Mouse (Mus musculus) stomach, embryonic 14.5 days (tissue): ENCODE measurements around the gene Swsap1. TPM values are rescaled to one million over a fixed set of nuclear protein-coding genes. Genes with fewer than 3 reads are reported as not detected.

Source experiments
- ATAC-seq: fragments of 200-750 bp; cut with Nextera tagmentation; 2 replicates; pipeline ENCODE4 v1.8.0; 2017; ENCODE audit warnings: low read depth, moderate TSS enrichment; ENCODE audit not compliant: insufficient number of reproducible peaks, insufficient read depth, low FRiP score
- H3K27ac ChIP-seq: fragments of 300-500 bp; sonication (generic); 2 replicates; pipeline ENCODE4 v1.5.1; 2014; ENCODE audit warnings: mild to moderate bottlenecking, low read length, moderate library complexity, mixed read lengths
- H3K27me3 ChIP-seq: fragments of 300-500 bp; sonication (generic); 2 replicates; pipeline ENCODE4 v1.6.1; 2014; ENCODE audit warnings: low read length, control low read depth, mixed read lengths; ENCODE audit not compliant: control insufficient read depth, insufficient read depth
- H3K36me3 ChIP-seq: fragments of 300-500 bp; sonication (generic); 2 replicates; pipeline ENCODE4 v1.6.1; 2014; ENCODE audit warnings: mild to moderate bottlenecking, control low read depth, low read length, moderate library complexity, mixed read lengths; ENCODE audit not compliant: control insufficient read depth, insufficient read depth
- H3K4me1 ChIP-seq: fragments of 300-500 bp; sonication (generic); 2 replicates; pipeline ENCODE4 v1.6.1; 2014; ENCODE audit warnings: low read length, control low read depth, mixed read lengths; ENCODE audit not compliant: control insufficient read depth, insufficient read depth
- H3K4me2 ChIP-seq: fragments of 300-500 bp; sonication (generic); replicated peaks from 2 replicates; pipeline ENCODE4 v1.6.1; 2014; ENCODE audit warnings: low read depth, low read length, control low read depth
- H3K4me3 ChIP-seq: fragments of 300-500 bp; sonication (generic); 2 replicates; pipeline ENCODE4 v1.5.1; 2014; ENCODE audit warnings: low read depth, low read length, control low read depth
- H3K9ac ChIP-seq: fragments of 300-500 bp; sonication (generic); replicated peaks from 2 replicates; pipeline ENCODE4 v1.6.1; 2014; ENCODE audit warnings: low read depth, mild to moderate bottlenecking, control low read depth, low read length, moderate library complexity, mixed read lengths
- H3K9me3 ChIP-seq: fragments of 300-500 bp; sonication (generic); 2 replicates; pipeline ENCODE4 v1.6.1; 2016; ENCODE audit warnings: low read depth, low read length, control low read depth; ENCODE audit not compliant: control insufficient read depth
- WGBS: fragments of 180-500 bp; shearing (Covaris S2); extraction: QIAGEN DNeasy Blood & Tissue Kit; methylation state at CpG from one replicate; pipeline ENCODE4 v1.1.7; 2014; 5-methylcytosine and 5-hydroxymethylcytosine counted together
- polyA plus RNA-seq: library from polyadenylated mRNA; unstranded; fragments of >200 nt; fragmentation: Nextera tagmentation; extraction: Ambion mirVana; gene quantifications from 2 replicates; pipeline ENCODE4 v1.2.1, GENCODE M21; 2014

Gene Swsap1
- polyA plus RNA-seq, 1 experiment from 2014 or later, result 8.9 TPM

DNA sequence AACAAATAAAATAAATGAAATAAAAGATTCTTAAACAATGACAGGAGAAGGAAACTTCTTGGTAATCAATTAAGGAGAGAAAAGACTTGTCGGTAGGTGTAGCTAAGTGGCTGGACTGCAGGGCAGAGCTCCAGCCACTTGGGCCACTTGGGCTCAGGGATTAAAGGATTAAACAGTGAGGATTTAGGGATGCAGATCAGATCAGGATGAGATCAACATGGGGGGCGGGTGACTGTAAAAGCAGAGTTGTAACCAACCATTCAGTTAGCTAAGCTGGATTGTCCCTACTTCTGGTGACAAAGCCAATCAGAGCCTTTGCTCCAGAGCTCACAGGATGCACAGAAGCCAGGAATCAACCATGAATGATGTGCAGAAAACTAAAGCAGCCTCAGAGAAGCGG, 28.4 kb downstream of the Swsap1 start:
- Histone ChIP-seq H3K27ac (no peak overlapping the region), H3K4me2 (no peak overlapping the region), H3K9ac (no peak overlapping the region), H3K27me3 (peaks cover 18% of the 10 kb centered on the region), H3K9me3 (no peaks in the 10 kb centered on the region), H3K4me3 (no peak overlapping the region), H3K36me3 (no peaks in the 10 kb centered on the region), H3K4me1 (0 out of 2 replicates have a peak, but pooled peaks cover 4% of the 10 kb centered on the region)
- 29% methylated on average over 3 of the region's 3 CpGs for WGBS
- no peak for ATAC-seq

DNA sequence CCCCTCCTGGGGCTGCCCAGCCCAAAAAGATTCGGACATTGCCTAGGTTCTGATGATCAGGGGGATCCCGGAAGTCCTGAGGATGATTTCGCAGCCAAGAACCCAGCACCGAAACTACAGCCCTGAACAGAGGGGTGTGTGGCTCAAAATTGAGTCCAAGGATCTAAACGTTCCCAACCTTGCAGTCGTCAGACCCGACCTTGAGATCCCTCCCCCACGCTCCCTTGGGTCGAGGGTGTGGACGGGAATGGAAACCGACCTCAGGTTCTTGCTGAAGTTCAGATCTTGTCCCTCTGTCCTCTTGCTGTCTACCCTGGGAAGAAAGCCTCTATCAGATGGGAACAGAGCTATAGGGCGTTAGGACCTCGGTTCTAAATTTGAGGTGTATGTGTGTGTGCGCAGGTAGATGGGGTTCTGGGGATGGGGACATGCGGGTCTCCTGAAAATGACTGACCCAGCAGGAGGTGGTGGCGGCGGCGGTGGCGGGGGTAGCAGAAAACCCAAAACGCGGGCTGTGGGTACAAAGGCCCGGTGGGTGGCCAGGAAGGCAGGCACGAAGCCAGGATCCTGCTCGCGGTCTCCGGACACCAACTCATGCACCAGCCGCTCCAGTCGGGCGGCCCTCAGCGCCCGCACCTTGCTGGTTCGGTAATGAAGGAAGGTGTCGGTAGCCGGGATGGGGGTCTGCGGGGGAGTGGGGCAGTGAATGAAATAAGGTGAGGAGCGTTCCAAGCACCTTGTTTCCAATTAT, 32.2 kb downstream of the Swsap1 start:
- WGBS, result 8% methylated on average over 36 of the region's 36 CpGs
- H3K4me3 ChIP-seq, result peak overlapping the region; percentile 45
- H3K4me2 ChIP-seq, result peak overlapping the region; percentile 72
- no peak for ATAC-seq
- H3K9me3 ChIP-seq, result no peaks in the 10 kb centered on the region
- peaks cover 12% of the 10 kb centered on the region; the same call in 1 of the 2 replicates for H3K4me1 ChIP-seq
- H3K27ac ChIP-seq, result no peak overlapping the region
- no peaks in the 10 kb centered on the region for H3K36me3 ChIP-seq
- no peak overlapping the region for H3K9ac ChIP-seq
- peaks cover 44% of the 10 kb centered on the region for H3K27me3 ChIP-seq

GRCm38 (mm10) chr9:21988421-21989101, 33.0 kb downstream of the Swsap1 start:
- Histone ChIP-seq H3K36me3 (no peaks in the 10 kb centered on the region), H3K9ac (peak overlapping the region; percentile 14; the same call in 1 of the 2 replicates), H3K27ac (no peak overlapping the region), H3K4me2 (peak overlapping the region; percentile 72), H3K27me3 (peaks cover 44% of the 10 kb centered on the region), H3K9me3 (no peaks in the 10 kb centered on the region), H3K4me3 (peak overlapping the region; percentile 45), H3K4me1 (peaks cover 12% of the 10 kb centered on the region; the same call in 1 of the 2 replicates)
- WGBS, result under 1% methylated on average over 32 of the region's 32 CpGs
- ATAC-seq, result peak; percentile 54

GRCm38 (mm10) chr9:21989230-21990110, 33.9 kb downstream of the Swsap1 start, which contains the start of gene Rgl3:
Gene Rgl3, minus strand, starts transcription at chr9:21989446.
- WGBS, result 1% methylated on average over 42 of the region's 42 CpGs
- H3K27me3 ChIP-seq, result peaks cover 44% of the 10 kb centered on the region

GRCm38 (mm10) chr9:21992227-21992626, 36.7 kb downstream of the Swsap1 start:
- no peak for ATAC-seq
- H3K9me3 ChIP-seq, result no peaks in the 10 kb centered on the region
- no peaks in the 10 kb centered on the region for H3K36me3 ChIP-seq
- H3K4me3 ChIP-seq, result no peak overlapping the region
- H3K4me2 ChIP-seq, result no peak overlapping the region
- H3K4me1 ChIP-seq, result peaks cover 12% of the 10 kb centered on the region; the same call in 1 of the 2 replicates
- peaks cover 42% of the 10 kb centered on the region for H3K27me3 ChIP-seq
- WGBS, result 68% methylated on average over 4 of the region's 4 CpGs
- no peak overlapping the region for H3K9ac ChIP-seq
- no peak overlapping the region for H3K27ac ChIP-seq

More at GRCm38 (mm10) chr9:21989230-21990110, 33.9 kb downstream of the Swsap1 start, which contains the start of gene Rgl3:
- Histone ChIP-seq H3K27ac (no peak within 1 kb of the TSS), H3K4me1 (peaks cover 12% of the 10 kb centered on the region; the same call in 1 of the 2 replicates), H3K36me3 (no peaks in the 10 kb centered on the region), H3K9me3 (no peaks in the 10 kb centered on the region), H3K9ac (peak within 1 kb of the TSS; percentile 14; the same call in 1 of the 2 replicates), H3K4me3 (peak within 1 kb of the TSS; percentile 45), H3K4me2 (peak within 1 kb of the TSS; percentile 72)
- ATAC-seq, result peak; percentile 29; the same call in 1 of the 2 replicates

GRCm38 (mm10) chr9:21996178-21996867, 40.8 kb downstream of the Swsap1 start:
- no peaks in the 10 kb centered on the region for H3K9me3 ChIP-seq
- no peaks in the 10 kb centered on the region for H3K36me3 ChIP-seq
- H3K4me2 ChIP-seq, result no peak overlapping the region
- H3K9ac ChIP-seq, result no peak overlapping the region
- no peaks in the 10 kb centered on the region for H3K4me1 ChIP-seq
- no peak for ATAC-seq
- 85% methylated on average over 3 of the region's 3 CpGs for WGBS
- no peak overlapping the region for H3K4me3 ChIP-seq
- H3K27ac ChIP-seq, result no peak overlapping the region
- peaks cover 8% of the 10 kb centered on the region for H3K27me3 ChIP-seq

GRCm38 (mm10) chr9:22000296-22000695, 44.7 kb downstream of the Swsap1 start:
- 88% methylated on average over 6 of the region's 6 CpGs for WGBS
- peaks cover 12% of the 10 kb centered on the region for H3K36me3 ChIP-seq
- no peaks in the 10 kb centered on the region for H3K27me3 ChIP-seq
- H3K27ac ChIP-seq, result no peak overlapping the region
- no peak for ATAC-seq
- H3K4me1 ChIP-seq, result peaks cover 16% of the 10 kb centered on the region
- H3K4me3 ChIP-seq, result no peak overlapping the region
- H3K4me2 ChIP-seq, result no peak overlapping the region
- no peak overlapping the region for H3K9ac ChIP-seq
- H3K9me3 ChIP-seq, result no peaks in the 10 kb centered on the region
